Mouse (Mus musculus): ENCODE measurements around the gene Rasgef1a.
A peak's percentile ranks its signal among the peaks of the same experiment; 100 is the strongest.

The Rasgef1a gene

DNA sequence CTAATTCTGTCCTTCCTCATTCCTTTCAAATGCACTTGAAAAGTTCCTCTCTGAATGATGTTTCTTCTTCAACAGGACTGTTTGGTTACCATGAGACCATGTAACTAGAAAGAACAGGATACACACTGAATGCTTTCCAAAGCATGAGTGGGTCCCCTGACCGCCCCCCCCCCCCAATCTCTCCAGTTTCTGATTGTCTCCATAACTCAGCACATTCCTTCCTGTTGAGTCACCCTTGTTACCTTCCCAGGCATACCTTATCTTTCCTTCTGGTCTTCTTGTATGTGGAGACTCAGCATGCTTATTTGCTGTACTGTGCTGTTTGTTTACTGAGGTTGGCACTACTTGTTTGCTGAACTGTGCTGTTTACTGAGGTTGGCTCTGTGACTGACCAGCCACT lies 20.2 kb downstream of the Rasgef1a start:
- DNase-seq = no peak

DNA sequence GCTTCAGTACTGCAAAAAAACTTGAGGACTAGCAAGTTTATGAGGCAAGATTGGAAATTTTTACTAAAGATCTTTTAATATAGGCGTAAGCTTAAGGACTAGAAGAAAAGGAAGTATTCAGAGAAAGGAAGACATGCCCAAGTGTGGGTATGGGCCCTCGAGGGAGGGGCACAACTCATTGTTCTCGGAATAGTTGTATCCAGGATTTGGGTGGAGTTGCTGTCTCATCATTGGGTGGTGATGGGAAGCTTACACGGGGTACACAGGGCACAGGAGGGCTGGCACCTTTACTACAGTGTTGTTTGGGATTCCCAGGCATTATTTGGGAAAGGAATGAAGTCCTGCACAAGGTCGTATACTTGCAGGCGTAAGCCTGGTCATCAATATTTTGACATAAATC lies 24.4 kb downstream of the Rasgef1a start:
- no peak for DNase-seq

- no peak for DNase-seq
These were observed 25.0 kb downstream of the Rasgef1a start for GRCm38 (mm10) chr6:118036118-118036805.

DNA sequence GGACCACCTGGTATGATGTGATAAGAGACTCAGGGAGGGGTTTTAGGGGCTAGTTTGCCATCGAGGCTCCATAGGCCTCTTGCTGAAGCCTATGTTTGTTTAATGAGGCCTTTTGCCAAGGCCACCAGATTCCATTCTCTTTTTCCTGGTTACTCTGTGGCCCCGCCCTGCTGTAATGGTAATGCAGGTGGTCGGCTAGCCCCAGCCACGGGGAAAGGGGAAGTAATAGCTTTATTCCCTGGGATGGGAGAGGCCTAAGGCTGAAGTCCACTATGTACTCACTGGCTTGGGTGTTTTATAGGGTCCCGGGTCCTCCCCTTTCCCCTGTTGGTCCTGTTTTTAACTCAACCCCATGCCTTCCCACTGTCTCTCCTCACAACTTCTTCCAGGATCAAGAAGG lies 25.6 kb downstream of the Rasgef1a start:
- no peak for DNase-seq

DNA sequence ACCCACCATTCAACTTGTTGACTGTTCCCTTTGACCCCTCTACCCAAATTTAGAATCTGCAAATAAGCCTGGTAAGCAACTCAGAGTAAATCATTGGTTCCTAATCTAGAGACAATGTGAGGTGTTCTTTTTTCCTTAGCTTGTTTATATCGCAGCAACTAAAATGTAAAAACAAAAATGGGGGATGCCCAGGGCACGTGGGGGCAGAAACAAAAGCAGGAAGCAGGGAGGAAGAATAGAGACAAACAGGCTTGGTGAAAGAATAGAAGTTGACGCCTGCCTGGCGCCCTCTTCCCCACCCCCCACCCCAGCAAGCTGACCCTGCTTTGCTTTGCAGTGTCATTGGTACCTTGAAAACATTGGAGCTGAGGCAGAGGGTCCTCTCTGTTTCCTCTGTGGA lies 33.9 kb downstream of the Rasgef1a start:
- DNase-seq = no peak

DNA sequence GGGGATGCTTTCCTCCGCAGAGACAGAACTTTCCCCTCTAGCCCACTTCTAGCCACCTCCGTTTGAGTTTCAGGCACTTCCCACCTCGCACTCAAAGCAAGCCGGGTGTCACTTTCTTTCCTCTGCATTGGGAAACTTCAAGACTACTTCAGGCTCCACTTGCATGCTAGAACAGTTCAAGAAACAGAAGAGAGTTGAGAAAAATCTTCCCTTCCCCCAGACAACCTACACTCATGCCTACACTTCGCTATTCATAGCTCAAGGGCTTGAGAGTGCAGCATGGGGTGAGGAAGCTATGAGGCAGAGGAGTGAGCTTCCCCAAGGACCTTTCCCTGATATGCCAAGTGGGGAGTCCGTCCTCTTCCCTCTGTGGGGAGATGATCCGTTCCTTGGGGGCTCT lies 34.7 kb downstream of the Rasgef1a start:
- DNase-seq = peak; percentile 56

GRCm38 (mm10) chr6:118046511-118046910 lies 35.3 kb downstream of the Rasgef1a start:
- DNase-seq = peak; percentile 72

- no peak for DNase-seq
These were observed 35.7 kb downstream of the Rasgef1a start for GRCm38 (mm10) chr6:118046924-118047323.

DNA sequence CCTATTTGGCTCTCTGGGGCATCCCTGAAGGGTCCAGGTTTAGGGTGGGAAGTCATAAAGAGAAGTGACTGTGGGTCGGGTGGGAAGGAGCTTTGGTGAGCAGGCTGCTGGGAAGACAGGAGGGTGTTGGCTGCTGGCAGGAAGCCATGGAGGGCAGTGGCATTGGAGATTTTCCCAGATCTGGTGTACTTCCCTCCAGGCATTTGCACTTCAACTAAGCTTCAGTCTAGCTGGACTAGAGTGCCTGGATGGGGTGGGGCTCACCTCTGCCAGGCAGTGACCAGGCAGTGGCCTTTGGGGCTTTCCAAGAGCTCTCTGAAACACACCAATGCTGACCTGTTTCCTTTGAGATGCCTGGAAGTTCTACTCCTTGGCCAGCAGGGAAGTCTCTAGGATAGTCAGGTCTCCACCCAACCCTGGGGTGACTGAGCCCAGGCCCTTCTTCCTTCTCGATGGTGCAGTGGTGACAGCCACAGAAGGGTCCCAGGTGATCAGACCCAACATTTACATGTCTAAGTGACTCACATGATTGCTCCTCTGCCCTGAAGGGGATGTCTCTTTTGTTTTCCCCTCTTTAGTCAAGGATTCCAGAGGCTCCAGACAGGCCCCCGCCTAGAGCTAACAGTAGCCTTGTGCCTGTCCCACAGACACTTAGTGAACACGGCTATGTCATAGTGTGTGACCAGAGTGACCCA lies 36.7 kb downstream of the Rasgef1a start:
- peak; percentile 86 for DNase-seq

- DNase-seq = peak; percentile 77
These were observed 38.5 kb downstream of the Rasgef1a start for GRCm38 (mm10) chr6:118049776-118050175.

- no peak for DNase-seq
These were observed 40.2 kb downstream of the Rasgef1a start for GRCm38 (mm10) chr6:118051474-118051873.

DNA sequence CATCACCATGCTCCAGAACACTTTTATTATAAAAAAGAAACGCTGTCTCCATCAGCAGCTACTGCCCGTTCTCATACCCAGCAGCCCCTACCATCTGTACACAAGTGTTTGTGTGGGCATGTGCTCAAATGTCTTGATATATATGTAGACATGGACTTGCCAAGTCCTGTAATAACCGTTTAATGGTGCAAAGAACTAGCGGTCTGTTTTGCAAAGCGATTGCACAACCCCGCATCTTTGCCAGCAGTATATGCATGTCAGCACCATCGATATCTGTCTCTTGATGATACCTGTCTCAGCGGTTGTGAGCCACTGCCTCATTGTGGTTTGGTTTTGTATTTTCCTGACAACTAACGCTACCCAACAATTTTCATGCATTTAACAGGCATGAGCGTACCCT lies 44.0 kb downstream of the Rasgef1a start:
- DNase-seq = peak; percentile 86

DNA sequence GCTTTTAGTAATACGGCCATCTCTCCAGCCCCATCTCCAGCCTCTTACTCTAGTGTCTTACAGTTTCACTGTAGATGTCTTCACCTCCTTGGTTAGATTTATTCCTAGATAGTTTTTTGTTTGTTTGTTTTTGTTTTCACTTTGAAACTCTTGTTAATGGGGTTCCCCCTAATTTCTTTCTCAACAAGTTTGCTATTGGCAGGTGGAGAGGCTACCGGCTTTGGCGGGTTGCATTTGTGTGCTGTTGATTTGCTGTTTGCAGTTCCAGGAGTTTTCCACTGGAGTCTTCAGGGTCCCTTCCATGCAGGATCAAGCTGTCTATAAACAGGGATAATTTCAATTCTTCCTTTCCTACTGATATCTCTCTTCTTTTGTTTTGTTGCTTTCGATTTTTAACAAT lies 50.0 kb downstream of the Rasgef1a start:
- peak; percentile 74 for DNase-seq

DNA sequence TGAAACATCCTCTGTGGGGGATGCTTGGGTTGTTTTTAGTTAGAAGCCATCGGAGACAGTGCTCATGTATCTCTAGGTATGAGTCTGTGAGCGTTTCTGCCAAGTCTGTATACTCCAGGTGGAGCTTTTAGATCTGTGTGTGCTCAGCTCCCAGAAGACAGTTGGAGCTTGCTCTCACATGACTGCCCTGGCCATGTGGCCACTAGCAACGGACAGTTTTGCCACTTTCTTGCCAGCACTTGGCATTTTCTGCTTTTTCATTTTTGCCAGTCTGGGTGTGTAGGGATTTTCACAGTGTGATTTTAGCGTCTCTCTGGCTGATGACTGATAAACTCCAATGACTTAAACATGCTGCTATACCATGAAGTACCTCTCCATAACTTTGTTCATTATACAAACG lies 52.0 kb downstream of the Rasgef1a start:
- DNase-seq = peak; percentile 33

GRCm38 (mm10) chr6:118064968-118065530 lies 53.8 kb downstream of the Rasgef1a start:
- DNase-seq = peak; percentile 93

DNA sequence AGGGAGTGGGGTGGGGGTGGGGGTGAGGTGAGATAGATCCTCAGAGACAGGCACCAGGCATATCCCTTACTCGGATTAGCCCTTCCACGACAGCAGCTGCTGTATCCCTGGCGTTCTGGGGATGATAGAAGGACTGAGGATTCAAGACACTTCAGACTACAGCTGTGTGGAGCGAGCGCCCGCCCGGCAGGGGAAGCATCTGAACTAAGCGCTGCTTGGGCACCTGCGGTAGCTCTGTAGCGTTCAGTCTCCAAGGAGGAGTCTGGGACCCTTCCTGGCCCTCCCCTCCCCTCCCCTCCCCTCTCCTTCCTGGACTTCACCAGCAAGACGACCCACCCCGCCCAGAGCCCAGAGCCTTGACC lies 54.6 kb downstream of the Rasgef1a start:
- DNase-seq = no peak

GRCm38 (mm10) chr6:118066199-118067081 lies 55.2 kb downstream of the Rasgef1a start:
- peak; percentile 95 for DNase-seq

DNA sequence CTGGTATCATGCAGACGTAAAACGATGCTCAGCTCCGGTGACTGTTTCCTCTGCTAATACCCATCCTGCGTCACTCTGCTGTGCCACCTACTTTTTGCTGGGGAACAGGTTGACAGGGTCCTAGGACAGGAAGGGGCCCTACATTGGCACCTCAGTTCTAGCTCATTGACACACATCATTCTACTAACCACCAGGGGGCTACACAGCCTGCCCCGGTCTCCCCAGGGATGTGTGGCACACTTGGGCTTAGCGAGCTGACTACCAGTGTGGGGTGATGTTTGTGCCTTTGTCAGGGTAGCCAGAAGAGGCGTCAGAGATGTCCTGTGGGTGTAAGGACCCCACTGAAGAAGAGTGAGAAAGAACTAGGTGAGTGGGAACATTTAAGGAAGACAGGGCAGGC lies 56.5 kb downstream of the Rasgef1a start:
- DNase-seq = peak; percentile 81

- peak; percentile 88 for DNase-seq
These were observed 59.2 kb downstream of the Rasgef1a start for GRCm38 (mm10) chr6:118070321-118071012.

DNA sequence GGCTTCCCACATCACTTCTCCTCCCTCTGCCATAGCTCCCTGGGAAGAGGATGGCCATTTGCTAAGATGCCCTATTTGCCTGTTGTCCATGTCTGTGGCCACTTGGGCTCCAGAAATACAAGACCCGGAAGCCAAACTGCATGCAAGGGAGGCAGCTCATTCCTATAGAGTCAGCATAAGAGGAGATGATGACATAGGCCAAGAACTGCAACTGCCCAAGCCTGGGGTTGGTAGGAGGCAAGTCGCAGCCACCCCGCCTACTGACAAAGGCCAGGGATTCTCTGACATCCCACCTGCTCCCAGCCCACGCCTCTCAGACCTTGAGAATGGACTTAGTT lies 59.7 kb downstream of the Rasgef1a start:
- DNase-seq = peak; percentile 76

- no peak for DNase-seq
These were observed 60.2 kb downstream of the Rasgef1a start for GRCm38 (mm10) chr6:118071416-118071815.

DNA sequence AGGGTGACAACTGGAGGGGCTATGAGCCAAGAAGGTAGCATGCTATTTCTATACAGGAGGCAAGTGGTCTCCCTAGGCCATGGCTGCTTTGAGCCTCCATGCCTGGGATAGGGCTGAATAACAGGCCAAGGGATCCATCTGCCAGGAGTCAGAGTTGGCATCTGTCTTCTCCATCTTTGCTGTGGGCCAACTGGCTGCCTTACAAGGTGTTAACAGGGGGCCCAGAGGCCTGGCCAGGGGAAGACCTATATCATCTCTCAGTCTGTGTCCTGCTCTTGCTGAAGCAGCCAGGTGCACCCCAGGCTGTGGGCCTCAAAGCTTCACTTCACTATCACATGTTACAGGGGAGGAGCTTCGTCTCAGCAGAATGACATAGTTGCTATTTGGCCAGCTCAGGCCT lies 60.9 kb downstream of the Rasgef1a start:
- peak; percentile 76 for DNase-seq

GRCm38 (mm10) chr6:118074151-118074550 lies 62.9 kb downstream of the Rasgef1a start:
- peak; percentile 81 for DNase-seq
